Mouse (Mus musculus): Measurements from ENCODE around the gene Gna11. TPM values are rescaled to one million over a fixed set of nuclear protein-coding genes. Genes with fewer than 3 reads are reported as not detected.

Gene Gna11
- polyA plus RNA-seq, 1 experiment from 2014 or later, result 24.3 TPM

DNA sequence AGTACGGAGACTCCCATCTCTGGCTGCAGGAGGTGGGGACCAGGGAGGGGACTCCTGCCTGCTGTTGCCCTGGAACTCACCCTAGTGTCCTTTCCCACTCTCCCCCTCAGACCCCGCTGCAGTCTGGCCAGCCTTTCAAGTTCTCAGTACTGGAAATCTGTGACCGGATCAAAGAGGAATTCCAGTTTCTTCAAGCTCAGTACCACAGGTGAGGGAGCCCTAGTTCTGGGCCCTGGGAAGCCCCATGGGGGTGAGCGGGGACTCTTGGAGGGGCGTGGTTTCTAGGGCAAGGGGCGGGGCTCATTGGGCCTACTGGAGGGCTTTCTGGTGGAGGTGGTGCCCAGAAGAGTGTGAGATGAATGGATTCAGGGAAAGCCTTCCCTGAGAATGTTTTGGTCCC is 30.7 kb upstream of the Gna11 start:
- no peaks in the 10 kb centered on the region for H3K36me3 ChIP-seq (ENCODE audit: control insufficient read depth, insufficient read depth)
- no peaks in the 10 kb centered on the region for H3K9me3 ChIP-seq (replicated peaks; ENCODE audit: control insufficient read depth, low read length)
- H3K27me3 ChIP-seq (ENCODE audit: control insufficient read depth, insufficient read depth, low read depth, low read length), result peaks cover 38% of the 10 kb centered on the region
- H3K9ac ChIP-seq (ENCODE audit: low read depth, low read length), result no peak overlapping the region; the same call in 1 of the 2 replicates
- no peak for ATAC-seq (ENCODE audit: low read depth)
- WGBS (ENCODE audit: insufficient replicate concordance), result 10% methylated on average over 6 of the region's 6 CpGs
- H3K27ac ChIP-seq (ENCODE audit: low read length), result no peak overlapping the region
- H3K4me1 ChIP-seq (ENCODE audit: control insufficient read depth, low read depth, low read length), result peaks cover 38% of the 10 kb centered on the region
- H3K4me3 ChIP-seq (ENCODE audit: low read depth, low read length), result peak overlapping the region; percentile 58
- H3K4me2 ChIP-seq (ENCODE audit: low read depth, low read length), result peak overlapping the region; percentile 70

DNA sequence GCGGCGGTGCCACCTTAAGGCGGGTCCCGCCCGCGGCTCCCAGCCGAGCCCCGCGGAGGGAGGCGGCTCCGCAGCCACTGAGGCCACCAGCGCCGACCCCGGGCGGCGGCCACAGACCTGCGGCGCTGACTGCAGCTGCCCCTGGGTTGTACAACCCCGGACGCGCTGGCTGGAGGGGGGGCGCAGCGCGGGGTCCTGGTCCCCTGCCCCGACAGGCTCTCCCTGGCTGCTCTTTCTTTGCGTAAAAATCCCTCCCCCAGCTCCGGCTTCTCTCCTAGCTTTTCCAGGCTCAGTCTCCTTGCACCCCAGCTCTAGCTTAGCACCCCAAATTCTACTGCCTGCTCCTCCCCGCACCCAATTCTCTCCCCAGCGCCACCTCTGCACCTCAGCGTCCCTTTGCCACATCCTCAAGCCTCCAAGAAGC is 30.2 kb upstream of the Gna11 start:
- 0% methylated on average over 28 of the region's 30 CpGs for WGBS (ENCODE audit: insufficient replicate concordance)
- Histone ChIP-seq H3K36me3 (ENCODE audit: control insufficient read depth, insufficient read depth) (no peaks in the 10 kb centered on the region), H3K27me3 (ENCODE audit: control insufficient read depth, insufficient read depth, low read depth, low read length) (peaks cover 35% of the 10 kb centered on the region), H3K9ac (ENCODE audit: low read depth, low read length) (peak overlapping the region; percentile 48), H3K27ac (ENCODE audit: low read length) (no peak overlapping the region), H3K4me2 (ENCODE audit: low read depth, low read length) (peak overlapping the region; percentile 70), H3K9me3 (replicated peaks; ENCODE audit: control insufficient read depth, low read length) (no peaks in the 10 kb centered on the region), H3K4me1 (ENCODE audit: control insufficient read depth, low read depth, low read length) (peaks cover 43% of the 10 kb centered on the region), H3K4me3 (ENCODE audit: low read depth, low read length) (peak overlapping the region; percentile 58)
- no peak for ATAC-seq (ENCODE audit: low read depth)

DNA sequence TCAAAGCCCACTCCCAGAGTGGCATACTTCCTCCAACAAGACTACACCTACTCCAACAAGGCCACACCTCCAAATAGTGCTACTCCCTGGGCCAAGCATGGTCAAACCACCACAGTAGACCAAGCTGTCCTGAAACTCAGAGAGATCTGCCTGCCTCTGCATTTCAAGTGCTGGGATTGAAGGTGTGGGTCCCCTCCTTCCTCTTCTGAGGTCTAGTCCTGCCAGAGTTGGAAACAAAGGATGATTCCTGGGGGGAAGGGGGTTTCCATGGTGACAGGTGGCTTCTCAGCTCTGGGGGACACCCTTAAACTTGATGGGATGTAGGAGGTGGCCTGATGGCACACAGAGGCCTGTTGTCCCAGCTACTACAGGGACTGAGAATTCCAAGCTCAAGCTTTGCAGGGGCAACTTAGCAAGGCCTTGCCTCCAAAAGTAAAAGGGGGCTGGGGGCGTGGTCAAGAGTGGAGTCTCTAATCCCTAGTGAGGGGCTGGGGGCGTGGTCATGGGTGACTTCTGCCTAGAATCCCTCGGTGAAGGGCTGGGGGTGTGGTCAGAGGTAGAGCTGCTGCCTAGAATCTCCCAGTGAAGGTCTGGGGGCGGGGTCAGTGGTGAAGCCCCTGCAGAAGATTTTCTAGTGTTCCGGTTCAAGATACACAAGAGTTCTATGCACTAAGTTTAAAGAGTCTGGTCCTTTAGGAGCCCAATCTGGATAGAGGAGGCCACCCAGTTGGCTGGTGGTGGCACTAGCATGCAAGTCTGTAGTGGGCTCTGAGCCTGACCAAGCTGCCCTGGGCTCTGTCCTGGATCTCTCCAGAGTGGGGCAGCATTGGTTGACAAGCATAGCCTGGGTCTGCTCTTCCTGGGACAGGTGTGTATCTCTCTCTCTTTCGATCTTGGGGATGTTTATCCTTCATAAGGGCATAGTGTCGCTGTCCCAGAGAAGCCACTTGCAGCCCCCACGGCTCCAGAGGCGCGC is 29.4 kb upstream of the Gna11 start, which contains the start of gene Tle2:
TSS of gene Tle2 (plus strand) at position 481 of the 976 bp plus-strand sequence.
- Histone ChIP-seq H3K4me2 (ENCODE audit: low read depth, low read length) (peak within 1 kb of the TSS; percentile 70), H3K27ac (ENCODE audit: low read length) (no peak within 1 kb of the TSS), H3K27me3 (ENCODE audit: control insufficient read depth, insufficient read depth, low read depth, low read length) (peaks cover 35% of the 10 kb centered on the region), H3K4me1 (ENCODE audit: control insufficient read depth, low read depth, low read length) (peaks cover 50% of the 10 kb centered on the region), H3K36me3 (ENCODE audit: control insufficient read depth, insufficient read depth) (no peaks in the 10 kb centered on the region), H3K9me3 (replicated peaks; ENCODE audit: control insufficient read depth, low read length) (no peaks in the 10 kb centered on the region), H3K9ac (ENCODE audit: low read depth, low read length) (peak within 1 kb of the TSS; percentile 48), H3K4me3 (ENCODE audit: low read depth, low read length) (peak within 1 kb of the TSS; percentile 58)
- 23% methylated on average over 10 of the region's 10 CpGs for WGBS (ENCODE audit: insufficient replicate concordance)
- ATAC-seq (ENCODE audit: low read depth), result no peak

DNA sequence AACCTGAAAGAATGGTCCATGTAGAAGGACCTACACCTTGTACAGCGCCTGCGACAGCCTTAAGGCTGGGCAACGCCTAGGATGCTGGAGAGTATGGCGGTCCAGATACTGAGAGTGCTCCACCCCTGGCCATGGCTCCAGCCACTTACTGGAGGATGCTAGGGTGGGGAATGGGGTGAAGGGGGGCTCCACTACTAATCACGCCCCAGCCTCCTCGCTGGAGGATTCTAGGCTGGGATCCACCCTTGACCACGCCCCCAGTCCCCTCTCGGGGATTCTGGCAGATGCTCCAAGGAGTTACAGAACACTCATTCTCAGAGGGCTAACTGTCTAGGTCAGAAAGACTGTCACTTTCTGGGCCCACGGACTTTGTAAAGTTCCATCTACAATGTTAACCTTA is 28.0 kb upstream of the Gna11 start:
- Histone ChIP-seq H3K27me3 (ENCODE audit: control insufficient read depth, insufficient read depth, low read depth, low read length) (peaks cover 33% of the 10 kb centered on the region), H3K9ac (ENCODE audit: low read depth, low read length) (no peak overlapping the region), H3K4me2 (ENCODE audit: low read depth, low read length) (peak overlapping the region; percentile 94), H3K36me3 (ENCODE audit: control insufficient read depth, insufficient read depth) (no peaks in the 10 kb centered on the region), H3K4me1 (ENCODE audit: control insufficient read depth, low read depth, low read length) (peaks cover 60% of the 10 kb centered on the region), H3K27ac (ENCODE audit: low read length) (no peak overlapping the region), H3K4me3 (ENCODE audit: low read depth, low read length) (0 out of 2 replicates have a peak overlapping the region, but pooled peaks have one; percentile 7), H3K9me3 (replicated peaks; ENCODE audit: control insufficient read depth, low read length) (no peaks in the 10 kb centered on the region)
- 25% methylated on average over 9 of the region's 9 CpGs for WGBS (ENCODE audit: insufficient replicate concordance)
- peak; percentile 47 for ATAC-seq (ENCODE audit: low read depth)

DNA sequence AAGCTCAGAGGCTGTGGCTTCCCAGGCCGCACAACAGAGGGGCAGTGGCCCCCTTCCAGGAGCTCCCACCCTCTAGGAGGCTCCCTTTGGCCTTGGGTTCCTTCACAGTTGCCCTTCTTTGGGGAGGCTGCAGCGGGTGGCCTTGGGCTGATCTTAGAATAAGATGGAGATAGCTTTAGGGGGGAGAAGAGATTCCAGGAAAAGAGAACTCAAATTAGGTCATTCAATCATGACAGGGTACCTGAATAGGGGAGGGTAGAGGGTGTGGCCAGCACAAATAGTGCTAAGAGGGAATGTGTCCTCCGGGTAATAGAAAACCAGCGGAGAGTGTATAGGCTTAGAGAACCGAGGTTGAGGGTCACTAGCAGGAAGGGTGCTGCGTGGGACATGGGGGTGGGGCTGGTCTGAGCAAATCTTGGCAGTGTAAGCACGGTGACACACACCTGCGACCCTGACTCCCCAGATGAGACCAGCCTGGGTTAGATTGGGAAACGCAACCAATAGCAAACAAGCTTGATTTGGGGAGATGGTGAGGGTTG is 27.2 kb upstream of the Gna11 start:
- Histone ChIP-seq H3K4me2 (ENCODE audit: low read depth, low read length) (peak overlapping the region; percentile 94), H3K4me1 (ENCODE audit: control insufficient read depth, low read depth, low read length) (peaks cover 60% of the 10 kb centered on the region), H3K27ac (ENCODE audit: low read length) (no peak overlapping the region), H3K9me3 (replicated peaks; ENCODE audit: control insufficient read depth, low read length) (no peaks in the 10 kb centered on the region), H3K4me3 (ENCODE audit: low read depth, low read length) (peak overlapping the region; percentile 71), H3K36me3 (ENCODE audit: control insufficient read depth, insufficient read depth) (no peaks in the 10 kb centered on the region), H3K9ac (ENCODE audit: low read depth, low read length) (peak overlapping the region; percentile 23; the same call in 1 of the 2 replicates), H3K27me3 (ENCODE audit: control insufficient read depth, insufficient read depth, low read depth, low read length) (peaks cover 33% of the 10 kb centered on the region)
- WGBS (ENCODE audit: insufficient replicate concordance), result 20% methylated on average over 9 of the region's 9 CpGs
- no peak for ATAC-seq (ENCODE audit: low read depth)

DNA sequence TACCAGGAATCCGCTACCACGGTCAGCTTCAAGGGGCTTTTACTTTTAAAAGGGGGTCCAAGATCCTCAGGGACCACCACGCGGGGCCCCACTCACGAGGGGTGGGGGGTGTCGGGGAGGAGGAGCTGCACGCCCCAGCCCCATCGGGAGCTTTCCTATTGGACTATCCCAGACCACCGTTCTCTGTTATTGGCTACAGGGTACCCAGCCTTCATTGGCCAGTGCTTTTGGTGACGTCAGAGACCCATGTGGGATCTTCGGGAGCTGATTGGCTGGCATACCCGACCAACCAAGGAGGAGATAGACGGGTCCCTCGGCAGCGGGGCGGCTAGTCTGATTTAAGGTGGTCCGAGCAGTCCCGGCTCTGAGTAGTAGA is 26.5 kb upstream of the Gna11 start:
- under 1% methylated on average over 18 of the region's 18 CpGs for WGBS (ENCODE audit: insufficient replicate concordance)
- no peaks in the 10 kb centered on the region for H3K9me3 ChIP-seq (replicated peaks; ENCODE audit: control insufficient read depth, low read length)
- H3K27me3 ChIP-seq (ENCODE audit: control insufficient read depth, insufficient read depth, low read depth, low read length), result peaks cover 29% of the 10 kb centered on the region

DNA sequence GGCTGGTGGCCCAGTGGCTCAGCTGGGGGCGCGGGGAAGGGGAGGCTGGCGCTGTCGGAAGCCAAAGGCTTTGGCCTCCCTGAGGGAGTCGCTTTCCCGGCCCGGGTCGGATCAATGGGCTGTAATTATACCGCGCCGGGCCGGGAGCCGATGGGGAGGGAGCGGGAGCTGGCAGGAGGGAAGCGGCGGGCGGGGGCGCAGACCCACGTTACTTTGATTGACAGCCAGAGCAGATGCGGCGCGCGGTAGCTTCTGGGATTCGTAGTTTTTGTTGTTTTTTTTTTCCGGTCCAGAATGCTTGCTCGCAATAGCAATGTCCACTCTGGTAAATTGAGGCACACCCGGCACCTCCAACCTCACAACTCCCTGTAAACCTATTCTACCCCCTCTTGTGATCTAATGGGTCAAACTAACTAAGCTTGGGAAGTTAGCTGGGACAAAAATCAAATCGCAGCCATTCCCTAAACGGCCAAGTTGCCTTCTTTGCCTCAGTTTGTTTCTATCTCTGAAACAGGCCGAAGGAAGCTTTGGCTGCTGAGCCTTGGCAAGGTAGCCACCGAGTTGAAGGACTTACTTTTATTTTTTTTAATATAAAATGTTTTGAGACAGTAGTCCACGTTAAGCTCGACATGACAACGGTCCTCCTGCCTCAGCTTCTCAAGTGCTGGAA is 26.0 kb upstream of the Gna11 start:
- peaks cover 24% of the 10 kb centered on the region for H3K27me3 ChIP-seq (ENCODE audit: control insufficient read depth, insufficient read depth, low read depth, low read length)
- H3K4me2 ChIP-seq (ENCODE audit: low read depth, low read length), result peak overlapping the region; percentile 94
- H3K4me3 ChIP-seq (ENCODE audit: low read depth, low read length), result peak overlapping the region; percentile 71
- peak; percentile 53 for ATAC-seq (ENCODE audit: low read depth)
- H3K9ac ChIP-seq (ENCODE audit: low read depth, low read length), result peak overlapping the region; percentile 62
- H3K4me1 ChIP-seq (ENCODE audit: control insufficient read depth, low read depth, low read length), result peaks cover 60% of the 10 kb centered on the region
- no peaks in the 10 kb centered on the region for H3K9me3 ChIP-seq (replicated peaks; ENCODE audit: control insufficient read depth, low read length)
- WGBS (ENCODE audit: insufficient replicate concordance), result under 1% methylated on average over 34 of the region's 34 CpGs
- no peaks in the 10 kb centered on the region; the same call in 1 of the 2 replicates for H3K36me3 ChIP-seq (ENCODE audit: control insufficient read depth, insufficient read depth)
- peak overlapping the region; percentile 68 for H3K27ac ChIP-seq (ENCODE audit: low read length)

More for the DNA sequence above, 26.5 kb upstream of the Gna11 start:
- H3K36me3 ChIP-seq (ENCODE audit: control insufficient read depth, insufficient read depth), result no peaks in the 10 kb centered on the region
- peak overlapping the region; percentile 94 for H3K4me2 ChIP-seq (ENCODE audit: low read depth, low read length)
- H3K4me1 ChIP-seq (ENCODE audit: control insufficient read depth, low read depth, low read length), result peaks cover 60% of the 10 kb centered on the region
- peak; percentile 92 for ATAC-seq (ENCODE audit: low read depth)
- peak overlapping the region; percentile 71 for H3K4me3 ChIP-seq (ENCODE audit: low read depth, low read length)
- peak overlapping the region; percentile 62 for H3K9ac ChIP-seq (ENCODE audit: low read depth, low read length)
- H3K27ac ChIP-seq (ENCODE audit: low read length), result peak overlapping the region; percentile 68

DNA sequence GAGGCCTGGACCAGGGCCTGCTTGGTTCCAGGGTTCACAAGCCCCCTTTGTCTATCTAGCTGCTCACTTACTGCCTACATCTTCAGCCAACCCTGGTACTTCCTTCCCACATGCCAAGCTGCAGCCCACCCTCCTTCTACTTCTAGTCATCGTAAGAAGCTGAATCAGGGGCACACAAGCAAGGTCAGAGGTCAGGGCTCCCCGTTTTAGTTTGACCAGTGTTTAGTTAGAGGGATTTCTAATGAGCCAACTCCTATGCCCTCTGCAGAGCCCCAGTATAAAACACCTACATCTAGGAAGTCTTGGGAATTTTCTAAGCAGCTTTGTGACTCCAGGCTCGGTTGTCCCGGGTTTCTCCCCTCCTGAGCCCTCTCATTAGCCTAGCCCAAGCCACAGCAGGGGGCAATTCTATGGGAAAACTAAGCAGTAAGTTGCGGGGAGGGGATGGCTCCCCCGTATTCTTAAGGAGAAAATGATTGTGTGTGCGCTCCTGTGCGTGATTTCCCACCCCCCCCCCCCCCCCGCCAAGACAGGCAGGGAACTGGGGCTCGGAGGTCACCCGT is 25.3 kb upstream of the Gna11 start:
- Histone ChIP-seq H3K36me3 (ENCODE audit: control insufficient read depth, insufficient read depth) (peaks cover 4% of the 10 kb centered on the region), H3K4me3 (ENCODE audit: low read depth, low read length) (peak overlapping the region; percentile 71), H3K9me3 (replicated peaks; ENCODE audit: control insufficient read depth, low read length) (no peaks in the 10 kb centered on the region), H3K27me3 (ENCODE audit: control insufficient read depth, insufficient read depth, low read depth, low read length) (peaks cover 18% of the 10 kb centered on the region), H3K9ac (ENCODE audit: low read depth, low read length) (peak overlapping the region; percentile 62), H3K4me2 (ENCODE audit: low read depth, low read length) (peak overlapping the region; percentile 94), H3K4me1 (ENCODE audit: control insufficient read depth, low read depth, low read length) (peaks cover 55% of the 10 kb centered on the region), H3K27ac (ENCODE audit: low read length) (peak overlapping the region; percentile 40)
- WGBS (ENCODE audit: insufficient replicate concordance), result 14% methylated on average over 9 of the region's 11 CpGs
- no peak for ATAC-seq (ENCODE audit: low read depth)

All from liver, embryonic 16.5 days (tissue).